Mouse (Mus musculus) T-helper 2 cell (primary cell): ENCODE measurements around the gene Rnaset2a.
"Not testable (repeated sequence)": the region's sequence is repeated elsewhere in the genome, so short reads cannot be mapped to it uniquely, and the experiment has no call there.

ENCODE experiments used
- in situ Hi-C: fragments of 300-600 bp; cut with MboI, MseI; formaldehyde crosslinking; loops from one replicate; pipeline ENCODE4 v1.15.1; 2025; ENCODE audit warnings: high pct_unique_total_duplicates

The Rnaset2a gene

GRCm38 (mm10) chr17:8140210-8140609 lies 7.7 kb downstream of the Rnaset2a start:
- in situ Hi-C loops = not testable (repeated sequence)

GRCm38 (mm10) chr17:8138116-8138515 lies 9.8 kb downstream of the Rnaset2a start:
- in situ Hi-C loops = not testable (repeated sequence)

GRCm38 (mm10) chr17:8130849-8131248 lies 17.0 kb downstream of the Rnaset2a start:
- in situ Hi-C loops = loop anchor here (5.0 kb wide), 1 partner anchor 1134 kb away; no protein-coding TSS in a partner anchor

GRCm38 (mm10) chr17:8129578-8129977 lies 18.3 kb downstream of the Rnaset2a start:
- in situ Hi-C loops = not testable (repeated sequence)

GRCm38 (mm10) chr17:8128326-8128993 lies 19.4 kb downstream of the Rnaset2a start:
- in situ Hi-C loops = not testable (repeated sequence)

GRCm38 (mm10) chr17:8124586-8124985 lies 23.3 kb downstream of the Rnaset2a start:
- in situ Hi-C loops = not testable (repeated sequence)

- in situ Hi-C loops = not testable (repeated sequence)
Measured at GRCm38 (mm10) chr17:8122974-8123373, 24.9 kb downstream of the Rnaset2a start.

- in situ Hi-C loops = not testable (repeated sequence)
Measured at GRCm38 (mm10) chr17:8116928-8117327, 31.0 kb downstream of the Rnaset2a start.

GRCm38 (mm10) chr17:8116378-8116777 lies 31.5 kb downstream of the Rnaset2a start:
- in situ Hi-C loops = not testable (repeated sequence)

- in situ Hi-C loops = not testable (repeated sequence)
Measured at GRCm38 (mm10) chr17:8112199-8112598, 35.7 kb downstream of the Rnaset2a start.

GRCm38 (mm10) chr17:8101297-8101609 lies 46.6 kb downstream of the Rnaset2a start:
- in situ Hi-C loops = not testable (repeated sequence)

GRCm38 (mm10) chr17:8100405-8101296 lies 47.2 kb downstream of the Rnaset2a start:
- in situ Hi-C loops = not testable (repeated sequence)

GRCm38 (mm10) chr17:8096199-8096598 lies 51.7 kb downstream of the Rnaset2a start:
- in situ Hi-C loops = not testable (repeated sequence)

GRCm38 (mm10) chr17:8095653-8096052 lies 52.2 kb downstream of the Rnaset2a start:
- in situ Hi-C loops = not testable (repeated sequence)

- in situ Hi-C loops = not testable (repeated sequence)
Measured at GRCm38 (mm10) chr17:8092537-8093526, 55.1 kb downstream of the Rnaset2a start.

GRCm38 (mm10) chr17:8091320-8091719 lies 56.6 kb downstream of the Rnaset2a start:
- in situ Hi-C loops = not testable (repeated sequence)

GRCm38 (mm10) chr17:8069847-8070246 lies 78.0 kb downstream of the Rnaset2a start:
- in situ Hi-C loops = not testable (repeated sequence)
